Mouse (Mus musculus) ES-E14 (cell line): Measurements from ENCODE around the gene Ly86.

Source experiments
- CHD2 ChIP-seq: IDR thresholded peaks from 2 replicates; pipeline ENCODE4 v1.6.1; 2014; ENCODE audit warnings: mild to moderate bottlenecking, low read depth, low read length, inconsistent platforms
- HCFC1 ChIP-seq: IDR thresholded peaks from 2 replicates; pipeline ENCODE4 v1.6.1; 2012; ENCODE audit warnings: low read length, inconsistent platforms, borderline replicate concordance; ENCODE audit not compliant: insufficient read depth
- MAFK ChIP-seq: IDR thresholded peaks from 2 replicates; pipeline ENCODE4 v1.6.1; 2014; ENCODE audit warnings: mild to moderate bottlenecking, low read depth, low read length, inconsistent platforms; ENCODE audit not compliant: insufficient read depth
- ZC3H11A ChIP-seq: IDR thresholded peaks from 2 replicates; pipeline ENCODE4 v1.6.1; 2012; ENCODE audit warnings: low read depth, mild to moderate bottlenecking, inconsistent platforms, low read length, borderline replicate concordance
- ZNF384 ChIP-seq: IDR thresholded peaks from 2 replicates; pipeline ENCODE4 v1.6.1; 2012; ENCODE audit warnings: low read depth, low read length, inconsistent platforms

GRCm38 (mm10) chr13:37434841-37435240 lies 89.8 kb downstream of the Ly86 start:
- TF ChIP-seq CHD2 (no peak), ZC3H11A (no peak), MAFK (no peak), HCFC1 (no peak), ZNF384 (no peak)
